Mouse (Mus musculus) retina, adult 2 months (tissue): ENCODE data around the gene Gm8897.
"Not testable (repeated sequence)": the region's sequence is repeated elsewhere in the genome, so short reads cannot be mapped to it uniquely, and the experiment has no call there.

Experiments
- DNase-seq: peaks from one replicate; pipeline ENCODE4 v3.0.0-alpha.2; 2012; ENCODE audit warnings: low read depth, low spot score

The Gm8897 gene

GRCm38 (mm10) chr5:11416118-11416517, at the start of gene Gm8897:
Gene Gm8897 (plus strand): TSS chr5:11416418.
- DNase-seq = not testable (repeated sequence)

GRCm38 (mm10) chr5:11416691-11417090, 473 bp downstream of the Gm8897 start:
- DNase-seq = not testable (repeated sequence)
